Mouse (Mus musculus) midbrain, embryonic 16.5 days (tissue): ENCODE results near the gene Scin. TPM values are rescaled to one million over a fixed set of nuclear protein-coding genes. Genes with fewer than 3 reads are reported as not detected.
A peak's percentile ranks its signal among the peaks of the same experiment; 100 is the strongest.

ENCODE experiments used
- ATAC-seq: fragments of 200-750 bp; cut with Nextera tagmentation; 2 replicates; pipeline ENCODE4 v1.8.0; 2017; ENCODE audit warnings: moderate TSS enrichment
- H3K27ac ChIP-seq: fragments of 300-500 bp; sonication (generic); 2 replicates; pipeline ENCODE4 v1.5.1; 2014; ENCODE audit warnings: mild to moderate bottlenecking, low read length, mixed read lengths
- H3K27me3 ChIP-seq: fragments of 300-500 bp; sonication (generic); 2 replicates; pipeline ENCODE4 v1.6.1; 2014; ENCODE audit warnings: low read depth, low read length, mixed read lengths; ENCODE audit not compliant: control insufficient read depth, insufficient read depth
- H3K36me3 ChIP-seq: fragments of 300-500 bp; sonication (generic); 2 replicates; pipeline ENCODE4 v1.6.1; 2014; ENCODE audit warnings: mild to moderate bottlenecking, low read length, moderate library complexity, mixed read lengths; ENCODE audit not compliant: control insufficient read depth, insufficient read depth
- H3K4me1 ChIP-seq: fragments of 300-500 bp; sonication (generic); 2 replicates; pipeline ENCODE4 v1.6.1; 2014; ENCODE audit warnings: mild to moderate bottlenecking, low read length, mixed read lengths; ENCODE audit not compliant: control insufficient read depth, insufficient read depth
- H3K4me2 ChIP-seq: fragments of 300-500 bp; sonication (generic); 2 replicates; pipeline ENCODE4 v1.6.1; 2014; ENCODE audit warnings: mild to moderate bottlenecking, low read length, mixed read lengths
- H3K4me3 ChIP-seq: fragments of 300-500 bp; sonication (generic); 2 replicates; pipeline ENCODE4 v1.5.1; 2014; ENCODE audit warnings: low read depth, mild to moderate bottlenecking, low read length, moderate library complexity, mixed read lengths
- H3K9ac ChIP-seq: fragments of 300-500 bp; sonication (generic); 2 replicates; pipeline ENCODE4 v1.6.1; 2014; ENCODE audit warnings: low read depth, low read length, mixed read lengths
- H3K9me3 ChIP-seq: fragments of 300-500 bp; sonication (generic); replicated peaks from 2 replicates; pipeline ENCODE4 v1.6.1; 2014; ENCODE audit warnings: mild to moderate bottlenecking, low read length, mixed read lengths; ENCODE audit not compliant: control insufficient read depth, poor library complexity, severe bottlenecking
- WGBS: fragments of 180-500 bp; shearing (Covaris S2); extraction: QIAGEN DNeasy Blood & Tissue Kit; methylation state at CpG from one replicate; pipeline ENCODE4 v1.1.7; 2014; 5-methylcytosine and 5-hydroxymethylcytosine counted together
- polyA plus RNA-seq: library from polyadenylated mRNA; unstranded; fragments of >200 nt; fragmentation: Nextera tagmentation; extraction: Ambion mirVana; gene quantifications from 2 replicates; pipeline ENCODE4 v1.2.1, GENCODE M21; 2015

The Scin gene
- polyA plus RNA-seq, 1 experiment from 2014 or later: not detected

DNA sequence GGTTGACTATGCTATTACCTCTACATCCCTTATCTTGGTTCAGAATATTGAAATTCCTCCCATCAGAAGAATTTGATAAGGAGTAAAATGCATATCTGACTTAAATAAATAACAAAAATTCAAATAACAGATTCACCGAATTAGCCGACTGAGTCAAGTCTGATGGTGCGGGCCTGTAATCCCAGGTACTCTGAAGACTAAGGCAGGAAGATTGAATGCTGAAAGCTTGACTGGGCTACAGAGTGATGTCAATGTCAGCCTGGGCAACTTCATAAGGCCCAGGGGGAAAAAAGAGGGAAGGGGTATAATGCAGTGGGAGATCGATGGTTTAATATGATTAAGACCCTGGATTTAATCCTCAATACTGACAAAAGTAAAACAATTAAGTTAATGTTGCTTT, 36.6 kb downstream of the Scin start:
- Histone ChIP-seq H3K27ac (no peak overlapping the region), H3K36me3 (no peaks in the 10 kb centered on the region), H3K27me3 (no peaks in the 10 kb centered on the region), H3K4me2 (no peak overlapping the region), H3K9me3 (no peaks in the 10 kb centered on the region), H3K9ac (no peak overlapping the region), H3K4me3 (no peak overlapping the region), H3K4me1 (no peaks in the 10 kb centered on the region)
- ATAC-seq: no peak
- WGBS: 89% methylated on average over 4 of the region's 4 CpGs

DNA sequence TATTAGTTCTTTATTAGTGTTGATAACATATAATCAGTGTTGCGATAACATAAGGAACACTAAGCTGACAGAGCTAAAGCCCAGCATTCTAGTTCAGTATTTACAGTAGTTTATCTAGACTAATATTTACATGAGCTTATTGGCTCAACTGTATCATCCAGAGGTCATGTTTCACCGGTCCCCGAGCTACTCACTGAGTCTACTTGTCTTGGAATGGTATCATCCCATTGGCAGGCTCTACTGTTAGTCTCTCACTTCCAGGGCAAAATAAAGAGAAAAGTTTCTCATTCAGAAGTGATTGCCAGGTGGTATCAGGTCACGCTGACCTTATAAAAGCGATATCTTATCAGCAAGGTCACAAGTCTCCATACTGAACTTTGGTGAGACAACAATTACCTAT, 37.0 kb downstream of the Scin start:
- Histone ChIP-seq H3K9ac (no peak overlapping the region), H3K9me3 (no peaks in the 10 kb centered on the region), H3K27me3 (no peaks in the 10 kb centered on the region), H3K36me3 (no peaks in the 10 kb centered on the region), H3K4me2 (no peak overlapping the region), H3K4me1 (no peaks in the 10 kb centered on the region), H3K4me3 (no peak overlapping the region), H3K27ac (no peak overlapping the region)
- no peak for ATAC-seq
- WGBS: 95% methylated on average over 5 of the region's 5 CpGs

DNA sequence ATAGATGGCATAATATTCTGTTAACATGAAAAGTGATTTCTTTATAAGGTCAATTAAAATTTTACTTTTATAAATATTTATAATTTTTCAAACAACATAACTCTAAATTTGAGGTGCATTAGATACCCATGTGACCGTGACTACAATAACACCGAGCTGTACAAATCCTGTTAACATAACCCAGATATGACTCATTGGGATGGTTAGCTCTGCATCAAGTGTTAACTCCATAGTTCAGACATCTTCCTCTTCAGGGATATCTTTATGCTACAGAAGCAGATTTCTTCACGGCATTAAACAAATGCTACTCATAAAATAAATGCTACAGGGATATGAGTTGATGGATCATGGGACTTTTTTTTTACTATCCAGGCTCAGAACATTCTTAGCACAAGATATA, 37.6 kb downstream of the Scin start:
- H3K4me1 ChIP-seq: no peaks in the 10 kb centered on the region
- ATAC-seq: no peak
- WGBS: 86% methylated on average over 3 of the region's 3 CpGs
- no peak overlapping the region for H3K9ac ChIP-seq
- no peaks in the 10 kb centered on the region for H3K9me3 ChIP-seq
- H3K4me2 ChIP-seq: no peak overlapping the region
- H3K36me3 ChIP-seq: no peaks in the 10 kb centered on the region
- H3K27ac ChIP-seq: no peak overlapping the region
- H3K4me3 ChIP-seq: no peak overlapping the region
- H3K27me3 ChIP-seq: no peaks in the 10 kb centered on the region

DNA sequence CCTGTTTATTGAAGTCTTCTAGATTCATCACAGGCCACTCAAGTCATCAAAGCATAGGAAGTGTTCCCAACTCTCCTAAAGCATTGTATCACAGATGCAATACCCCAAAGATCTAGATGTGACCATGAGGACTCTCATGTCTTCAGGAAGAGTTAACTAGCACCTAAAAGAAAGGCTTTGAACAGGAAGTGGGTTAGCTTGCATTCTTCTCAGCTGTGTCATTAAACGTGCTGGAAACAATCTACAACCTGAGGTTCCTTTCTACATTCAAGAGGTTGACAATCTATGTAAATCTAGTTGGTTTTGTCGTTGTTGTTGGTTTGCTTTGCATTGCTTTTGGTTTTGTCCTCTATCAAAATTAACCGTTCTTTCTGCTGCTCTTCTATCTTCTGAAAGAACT, 44.0 kb downstream of the Scin start:
- ATAC-seq: no peak
- Histone ChIP-seq H3K4me1 (no peaks in the 10 kb centered on the region), H3K9ac (no peak overlapping the region), H3K9me3 (no peaks in the 10 kb centered on the region), H3K4me3 (no peak overlapping the region), H3K27me3 (no peaks in the 10 kb centered on the region), H3K4me2 (no peak overlapping the region), H3K27ac (no peak overlapping the region), H3K36me3 (no peaks in the 10 kb centered on the region)
- WGBS: 82% methylated on average over 3 of the region's 3 CpGs

DNA sequence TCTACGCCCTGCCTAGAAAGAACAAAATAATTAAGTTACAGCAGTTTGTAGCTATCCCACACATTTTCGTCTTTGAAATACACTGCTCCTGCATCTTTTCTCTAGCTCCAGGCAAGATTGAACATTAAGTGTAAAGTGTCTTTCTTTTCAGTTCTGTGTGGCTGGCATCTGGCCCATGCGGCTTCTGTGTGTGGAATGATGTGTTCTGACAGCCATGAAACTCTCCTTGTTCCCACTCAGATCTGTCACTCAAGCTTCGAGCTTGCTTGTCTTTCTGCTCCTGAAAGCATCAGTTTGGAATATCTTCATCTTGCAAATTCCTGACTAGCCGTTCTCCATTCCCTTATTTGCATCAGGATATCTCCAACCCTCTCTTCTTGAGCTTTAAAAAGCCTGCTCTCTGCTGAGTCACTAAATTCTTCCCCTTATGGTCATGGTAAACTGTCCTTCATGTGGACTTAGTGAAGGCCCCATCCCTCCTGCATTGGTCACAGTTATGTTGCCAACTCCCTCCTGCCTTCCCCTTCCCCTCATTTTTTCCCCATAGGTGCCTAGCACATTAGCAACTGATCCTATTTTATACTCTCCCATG, 48.2 kb downstream of the Scin start:
- ATAC-seq: peak; percentile 81
- H3K27me3 ChIP-seq: no peaks in the 10 kb centered on the region
- no peaks in the 10 kb centered on the region for H3K9me3 ChIP-seq
- H3K9ac ChIP-seq: no peak overlapping the region
- no peaks in the 10 kb centered on the region for H3K4me1 ChIP-seq
- no peak overlapping the region for H3K4me2 ChIP-seq
- WGBS: 38% methylated on average over 5 of the region's 5 CpGs
- no peak overlapping the region for H3K27ac ChIP-seq
- H3K36me3 ChIP-seq: no peaks in the 10 kb centered on the region
- H3K4me3 ChIP-seq: no peak overlapping the region

DNA sequence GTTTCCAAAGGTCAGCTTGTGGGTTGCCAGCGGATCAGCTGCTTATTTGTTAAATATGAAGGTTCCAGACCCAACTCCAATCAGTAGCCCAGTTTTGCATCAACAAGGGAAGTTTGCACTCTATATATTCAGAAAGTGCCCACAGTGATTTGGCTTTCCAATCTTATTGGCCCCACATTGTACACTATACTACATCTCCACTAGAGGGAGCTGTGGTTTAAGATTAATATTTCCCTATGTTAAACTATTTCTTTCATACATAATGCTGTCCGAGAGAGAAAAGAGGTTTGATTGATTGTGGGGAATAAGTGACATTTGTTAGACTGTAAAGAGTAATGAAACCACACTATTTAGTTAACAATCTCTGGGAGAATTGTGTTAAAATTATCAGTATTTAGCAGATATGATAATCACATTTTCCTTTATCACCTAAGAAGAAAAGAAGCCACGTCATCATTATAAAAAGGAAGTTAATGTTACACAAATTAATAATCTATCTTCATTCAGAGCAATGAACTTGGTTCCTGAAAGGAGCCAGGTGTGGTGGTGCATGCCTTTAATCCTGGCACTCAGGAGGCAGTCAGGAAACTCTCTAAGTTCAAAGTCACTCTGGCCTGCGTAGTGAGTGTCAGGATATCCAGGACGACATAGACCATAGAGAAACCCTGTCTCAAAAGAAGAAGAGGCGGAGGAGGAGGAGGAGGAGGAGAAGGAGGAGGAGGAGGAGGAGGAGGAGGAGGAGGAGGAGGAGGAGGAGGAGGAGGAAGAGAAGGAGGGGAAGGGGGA, 51.4 kb downstream of the Scin start:
- Histone ChIP-seq H3K9me3 (no peaks in the 10 kb centered on the region), H3K9ac (no peak overlapping the region), H3K4me2 (no peak overlapping the region), H3K4me1 (no peaks in the 10 kb centered on the region), H3K36me3 (no peaks in the 10 kb centered on the region), H3K27me3 (no peaks in the 10 kb centered on the region), H3K27ac (no peak overlapping the region), H3K4me3 (no peak overlapping the region)
- ATAC-seq: no peak
- 42% methylated on average over 5 of the region's 6 CpGs for WGBS

DNA sequence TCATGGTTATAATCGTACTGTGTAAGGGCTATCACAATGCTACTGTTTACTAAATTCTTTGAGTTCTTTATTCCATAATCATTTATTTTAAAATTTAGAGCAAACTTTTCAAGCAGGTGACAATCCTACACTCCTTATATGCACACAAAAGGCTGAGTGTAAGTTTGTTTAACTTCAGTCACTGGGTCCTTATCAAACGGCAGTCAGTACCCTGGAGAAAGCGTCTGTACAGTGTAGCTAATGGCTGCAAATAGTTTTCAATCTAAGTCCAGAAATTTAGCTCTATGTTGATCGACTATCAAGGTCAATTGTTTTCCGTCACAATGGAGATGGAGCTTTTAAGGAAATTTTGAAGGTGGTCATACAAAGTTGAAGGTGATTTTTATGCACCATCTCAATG, 52.0 kb downstream of the Scin start:
- WGBS: 78% methylated on average over 5 of the region's 5 CpGs
- Histone ChIP-seq H3K4me2 (no peak overlapping the region), H3K27me3 (no peaks in the 10 kb centered on the region), H3K4me3 (no peak overlapping the region), H3K36me3 (no peaks in the 10 kb centered on the region), H3K9me3 (no peaks in the 10 kb centered on the region), H3K27ac (no peak overlapping the region), H3K9ac (no peak overlapping the region), H3K4me1 (no peaks in the 10 kb centered on the region)
- no peak for ATAC-seq

DNA sequence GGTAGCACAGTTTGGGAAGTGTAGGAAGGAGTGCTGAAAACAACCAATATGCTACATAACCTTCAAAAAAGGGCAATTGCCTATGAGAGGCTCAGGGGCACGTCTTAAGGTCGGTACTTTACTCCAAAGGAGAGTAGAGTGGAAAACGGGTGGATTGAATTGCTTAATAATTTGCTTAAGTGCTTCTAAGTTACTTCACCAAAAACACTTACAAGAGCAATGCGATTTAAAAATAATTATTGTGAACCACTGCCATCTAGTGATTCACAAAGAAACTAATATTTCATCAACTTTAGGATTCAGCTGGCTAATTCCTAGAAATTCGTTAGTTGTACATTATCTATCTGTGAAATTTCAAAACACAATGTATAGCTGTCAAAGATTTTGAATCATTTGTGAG, 60.4 kb downstream of the Scin start:
- Histone ChIP-seq H3K27me3 (no peaks in the 10 kb centered on the region), H3K4me3 (no peak overlapping the region), H3K4me2 (no peak overlapping the region), H3K9me3 (no peaks in the 10 kb centered on the region), H3K4me1 (no peaks in the 10 kb centered on the region), H3K36me3 (no peaks in the 10 kb centered on the region), H3K9ac (no peak overlapping the region), H3K27ac (no peak overlapping the region)
- WGBS: 68% methylated on average over 5 of the region's 5 CpGs
- no peak for ATAC-seq

DNA sequence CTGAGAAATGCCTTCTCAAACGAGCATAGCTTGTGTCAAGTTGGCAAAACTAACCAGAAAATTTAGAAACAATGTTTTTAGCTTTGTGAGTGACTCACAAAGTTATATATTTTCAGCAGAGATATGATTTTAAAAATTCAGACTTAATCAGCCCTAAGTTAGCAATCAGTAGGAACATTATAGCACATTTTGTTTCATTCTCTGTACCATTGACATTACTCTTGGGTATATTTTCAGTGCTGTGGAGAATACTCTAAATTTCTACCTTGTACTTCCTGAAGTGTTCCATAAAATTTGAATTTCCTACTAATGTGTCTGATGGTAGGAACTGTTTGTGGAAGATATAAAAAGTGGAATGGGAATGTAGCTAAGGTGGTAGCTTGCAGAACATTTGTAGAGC, 87.0 kb downstream of the Scin start:
- Histone ChIP-seq H3K36me3 (no peaks in the 10 kb centered on the region), H3K9ac (no peak overlapping the region), H3K9me3 (no peaks in the 10 kb centered on the region), H3K4me1 (no peaks in the 10 kb centered on the region), H3K4me3 (no peak overlapping the region), H3K4me2 (no peak overlapping the region), H3K27me3 (no peaks in the 10 kb centered on the region), H3K27ac (no peak overlapping the region)
- no peak for ATAC-seq
- WGBS: 56% methylated on average over 1 of the region's 1 CpGs
